Mouse (Mus musculus) large intestine, adult 2 months (tissue): ENCODE measurements around the gene Mobp. TPM values are rescaled to one million over a fixed set of nuclear protein-coding genes. Genes with fewer than 3 reads are reported as not detected.

Experiments
- DNase-seq: peaks from one replicate; pipeline ENCODE4 v3.0.0-alpha.2; 2012; ENCODE audit warnings: low read depth, low spot score
- WGBS: fragments of 180-500 bp; shearing (Covaris S2); methylation state at CpG from one replicate; pipeline ENCODE4 v1.1.7; 2018; 5-methylcytosine and 5-hydroxymethylcytosine counted together
- polyA plus RNA-seq: library from polyadenylated mRNA; depleted of rRNA; stranded (reverse); fragments of >200 nt; gene quantifications from 2 replicates; pipeline ENCODE4 v1.2.3, GENCODE M21; 2012

Mobp gene
- polyA plus RNA-seq, 1 experiment, result not detected

DNA sequence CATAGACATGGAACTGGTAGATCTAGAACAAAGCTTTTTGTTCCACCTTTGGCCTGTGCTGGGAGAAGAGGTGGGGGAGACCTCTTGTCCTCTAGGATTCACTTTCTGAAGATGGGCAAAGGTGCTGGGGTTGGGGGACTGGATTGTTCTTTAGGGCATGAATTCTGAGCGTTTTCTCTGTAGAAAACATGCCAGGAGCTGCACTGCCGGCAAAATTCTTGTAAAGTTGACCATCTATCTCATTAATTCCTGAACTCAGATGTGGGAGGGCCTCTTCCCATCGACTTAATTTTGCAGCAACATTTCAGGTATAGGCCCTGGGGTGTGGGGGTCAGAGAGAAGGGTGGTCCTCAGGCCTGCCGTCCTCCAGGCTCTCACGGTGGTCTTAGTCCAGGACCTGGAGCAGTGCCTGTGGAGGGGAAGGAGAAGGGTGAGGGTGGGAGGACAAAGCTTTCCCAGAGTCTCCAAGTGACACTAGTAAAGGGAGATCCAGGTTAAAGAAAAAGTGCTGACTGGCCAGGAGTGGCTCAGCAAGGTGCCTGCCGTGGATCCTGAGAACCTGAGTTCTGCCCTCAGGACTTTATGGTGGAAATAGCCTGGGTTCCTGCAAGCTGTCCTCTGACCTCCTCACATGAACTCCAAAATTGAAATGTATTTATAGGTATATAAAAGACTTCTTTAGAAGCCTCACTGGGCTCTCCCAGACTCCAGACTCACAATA, 15.6 kb upstream of the Mobp start:
- 41% methylated on average over 6 of the region's 6 CpGs for WGBS
- no peak for DNase-seq

GRCm38 (mm10) chr9:120134529-120135160, 14.9 kb upstream of the Mobp start:
- 77% methylated on average over 13 of the region's 13 CpGs for WGBS
- no peak for DNase-seq

DNA sequence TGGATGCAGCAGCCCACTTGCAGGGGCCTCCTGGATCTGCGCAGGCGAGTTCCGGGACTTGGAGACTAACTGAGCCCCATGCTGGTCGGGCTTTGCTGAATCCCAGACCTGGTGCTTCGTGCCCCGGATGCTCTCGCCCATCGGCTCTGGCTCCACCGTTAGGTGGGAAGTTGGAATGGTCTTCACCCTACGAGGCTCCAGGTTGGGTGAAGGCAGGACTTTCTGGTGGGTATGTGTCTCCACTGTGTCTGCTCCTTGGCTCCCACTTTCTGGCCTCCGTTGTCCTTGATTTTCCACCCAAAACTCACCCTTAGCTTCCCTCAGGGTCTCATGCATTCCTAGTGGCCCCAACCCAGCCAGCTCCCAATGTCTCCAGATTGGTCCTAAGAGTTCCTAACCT, 14.1 kb upstream of the Mobp start:
- DNase-seq, result no peak
- 90% methylated on average over 11 of the region's 11 CpGs for WGBS

- 2% methylated on average over 4 of the region's 4 CpGs for WGBS
- DNase-seq, result peak; percentile 59
Measured at GRCm38 (mm10) chr9:120140652-120141051, 8.9 kb upstream of the Mobp start.

- no peak for DNase-seq
- 81% methylated on average over 13 of the region's 13 CpGs for WGBS
Measured at GRCm38 (mm10) chr9:120144474-120144873, 5.0 kb upstream of the Mobp start.

DNA sequence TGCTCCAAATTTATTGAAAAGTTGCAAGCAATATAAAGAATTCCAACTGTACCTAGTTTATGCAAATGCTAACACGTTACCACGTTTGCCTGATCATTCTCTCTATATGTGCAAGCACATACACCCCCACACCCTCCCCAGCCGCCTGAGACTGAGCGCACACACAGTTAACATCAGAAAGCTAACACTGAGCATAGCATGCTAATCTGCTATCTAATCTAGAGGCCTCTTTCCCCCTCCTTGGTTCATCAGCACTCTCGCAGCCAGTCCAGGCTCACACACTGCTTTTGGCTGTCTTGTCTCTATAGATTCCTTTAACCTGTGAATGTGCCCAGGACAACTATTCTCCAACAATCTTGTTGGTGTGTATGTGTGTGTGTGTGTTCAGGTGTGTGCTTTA, 1.6 kb downstream of the Mobp start:
- no peak for DNase-seq
- 67% methylated on average over 5 of the region's 5 CpGs for WGBS

DNA sequence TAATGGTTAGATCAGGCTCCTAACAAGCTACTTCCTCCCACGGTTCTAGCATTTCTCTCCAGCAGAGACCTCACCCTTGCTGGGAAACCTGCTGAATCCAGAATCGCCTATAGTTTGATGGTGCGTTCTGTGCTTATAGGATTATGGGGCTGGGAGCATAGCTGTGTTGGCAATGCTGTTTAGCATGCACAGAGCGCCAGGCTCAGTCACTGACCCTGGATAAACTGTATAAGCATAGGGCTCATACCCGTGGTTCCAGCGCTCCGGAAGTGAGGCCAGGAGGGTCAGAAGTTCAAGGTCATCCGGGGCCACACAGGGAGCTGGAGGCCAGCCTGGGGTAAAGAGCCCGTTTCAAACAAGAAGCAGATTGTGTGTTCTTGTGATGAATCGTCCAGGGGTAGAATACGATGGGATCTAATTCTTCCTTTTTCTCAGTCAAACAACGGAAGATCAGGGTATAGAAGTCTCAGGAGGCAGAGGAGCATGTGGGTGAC, 2.4 kb downstream of the Mobp start:
- DNase-seq, result no peak
- 69% methylated on average over 12 of the region's 12 CpGs for WGBS

DNA sequence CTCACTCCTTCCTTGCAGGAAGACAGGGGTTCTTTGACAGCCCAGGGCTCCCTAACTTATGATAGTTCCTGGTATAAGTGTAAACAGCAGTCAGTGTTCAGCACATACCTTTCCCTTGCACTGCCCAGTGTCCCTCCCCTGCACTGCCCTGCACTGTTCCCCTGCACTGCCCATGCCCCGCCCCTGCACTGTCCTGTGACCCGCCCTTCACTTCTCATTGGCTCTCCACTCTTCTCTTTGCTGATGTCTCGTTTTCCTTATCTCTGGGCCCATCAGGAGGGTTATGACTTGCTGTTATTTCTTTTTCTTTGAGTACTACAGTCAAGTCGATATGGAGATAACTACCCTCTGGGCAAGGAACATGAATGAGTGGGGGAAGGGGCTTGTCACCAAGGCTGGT, 8.5 kb downstream of the Mobp start:
- 16% methylated on average over 4 of the region's 4 CpGs for WGBS
- no peak for DNase-seq

- WGBS, result 82% methylated on average over 16 of the region's 16 CpGs
Measured at GRCm38 (mm10) chr9:120163862-120164261, 14.4 kb downstream of the Mobp start.

DNA sequence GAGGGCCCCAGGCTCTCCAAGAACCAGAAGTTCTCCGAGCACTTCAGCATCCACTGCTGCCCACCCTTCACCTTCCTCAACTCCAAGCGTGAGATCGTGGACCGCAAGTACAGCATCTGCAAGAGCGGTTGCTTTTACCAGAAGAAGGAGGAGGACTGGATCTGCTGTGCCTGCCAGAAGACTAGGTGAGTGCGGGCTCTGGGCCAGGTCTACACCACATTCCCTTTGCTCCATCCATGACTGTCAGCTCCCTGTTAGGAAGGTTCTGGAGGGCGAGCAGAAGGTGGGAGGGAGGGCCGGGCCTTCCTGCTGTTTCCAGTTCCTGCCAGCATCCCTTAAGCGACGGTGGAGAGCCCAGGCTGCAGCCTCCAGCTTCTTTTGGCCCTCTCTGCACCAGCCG, 18.3 kb downstream of the Mobp start:
- 64% methylated on average over 11 of the region's 11 CpGs for WGBS

More at GRCm38 (mm10) chr9:120163862-120164261, 14.4 kb downstream of the Mobp start:
- DNase-seq, result no peak

GRCm38 (mm10) chr9:120171295-120171694, 21.8 kb downstream of the Mobp start:
- no peak for DNase-seq
- WGBS, result 32% methylated on average over 5 of the region's 5 CpGs

More for the DNA sequence above, 18.3 kb downstream of the Mobp start:
- no peak for DNase-seq

- no peak for DNase-seq
- 89% methylated on average over 18 of the region's 18 CpGs for WGBS
Measured at GRCm38 (mm10) chr9:120174436-120175137, 25.1 kb downstream of the Mobp start.

GRCm38 (mm10) chr9:120178813-120179212, 29.3 kb downstream of the Mobp start:
- no peak for DNase-seq
- 55% methylated on average over 10 of the region's 10 CpGs for WGBS

DNA sequence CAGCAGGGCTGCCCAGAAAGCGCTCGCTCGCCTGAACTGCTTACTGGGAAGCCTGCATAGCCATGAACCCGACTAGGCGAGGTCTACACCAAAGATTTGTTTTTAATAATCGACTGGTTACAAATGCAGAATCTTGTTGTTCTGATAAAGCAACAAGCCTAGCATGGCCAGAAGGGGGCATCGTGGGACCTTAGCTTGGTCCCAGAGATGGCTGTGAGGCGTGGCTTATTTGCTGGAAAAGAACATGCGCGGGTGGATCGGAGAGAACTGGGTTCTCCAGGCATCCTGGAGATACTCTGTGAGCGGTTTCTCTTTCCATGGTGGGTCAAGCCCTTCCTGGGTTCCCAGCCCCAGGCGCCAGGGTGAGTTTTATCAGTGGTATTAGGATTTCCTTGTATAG, 35.0 kb downstream of the Mobp start:
- 29% methylated on average over 13 of the region's 13 CpGs for WGBS
- no peak for DNase-seq

DNA sequence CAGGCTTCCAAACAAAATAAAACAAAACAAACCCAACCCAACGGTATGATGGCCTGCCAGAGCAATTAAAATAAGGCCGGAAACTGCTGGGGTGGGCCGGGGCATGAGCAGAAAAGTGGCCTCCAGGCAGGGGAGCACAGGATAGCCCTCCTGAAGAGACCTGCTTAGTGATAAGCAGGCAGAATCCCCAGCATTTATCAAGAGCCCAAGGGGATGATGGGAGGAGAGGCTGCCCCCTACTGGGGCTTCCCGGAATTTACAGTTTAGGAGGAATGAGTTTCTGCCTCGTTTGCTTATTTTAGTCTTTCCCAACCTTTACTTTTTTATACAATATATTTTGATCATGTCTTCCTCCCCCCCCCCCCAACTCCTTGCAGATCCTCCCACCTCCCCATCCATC, 37.3 kb downstream of the Mobp start:
- 70% methylated on average over 5 of the region's 5 CpGs for WGBS
- no peak for DNase-seq

DNA sequence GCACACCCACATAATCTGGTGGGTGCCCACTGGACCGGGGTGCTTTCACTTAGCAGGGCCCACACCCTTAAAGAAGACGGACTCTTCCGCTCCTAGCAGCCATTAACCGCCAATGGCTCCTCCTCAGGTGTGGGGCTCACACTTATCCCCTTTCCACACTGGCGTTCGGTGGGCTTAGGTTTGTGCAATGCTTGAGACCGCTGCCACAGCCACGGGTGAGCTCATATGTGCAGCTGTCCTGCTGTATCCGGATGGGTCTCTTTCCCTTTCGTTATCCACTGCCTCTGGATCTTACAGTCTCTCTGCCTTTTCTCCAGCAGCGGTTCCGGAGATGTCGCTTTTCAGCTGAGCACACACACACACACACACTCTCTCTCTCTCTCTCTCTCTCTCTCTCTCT, 41.4 kb downstream of the Mobp start:
- DNase-seq, result no peak
- 23% methylated on average over 13 of the region's 13 CpGs for WGBS

- WGBS, result 15% methylated on average over 21 of the region's 21 CpGs
- peak; percentile 51 for DNase-seq
Measured at GRCm38 (mm10) chr9:120191362-120192098, 42.0 kb downstream of the Mobp start.

DNA sequence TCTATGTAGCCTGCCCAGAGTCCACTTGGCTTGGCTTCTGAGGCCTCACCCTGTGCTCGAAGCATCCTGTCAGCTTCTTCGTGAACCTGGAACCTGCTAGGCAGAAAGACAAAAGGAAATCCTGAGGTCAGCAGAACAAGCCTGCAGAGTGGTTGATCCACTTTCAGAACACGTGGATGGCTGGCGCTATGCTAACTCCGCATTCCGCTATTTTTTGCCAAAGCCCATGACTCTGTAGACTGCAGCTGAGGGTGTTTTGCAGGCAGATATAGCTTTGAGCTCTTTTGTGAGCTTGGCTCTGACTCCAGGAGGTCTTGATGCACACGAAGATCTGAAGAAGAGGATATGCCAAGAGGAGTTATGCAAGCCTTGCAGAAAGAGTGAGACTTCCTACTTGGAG, 43.2 kb downstream of the Mobp start:
- DNase-seq, result no peak
- WGBS, result 66% methylated on average over 7 of the region's 7 CpGs

DNA sequence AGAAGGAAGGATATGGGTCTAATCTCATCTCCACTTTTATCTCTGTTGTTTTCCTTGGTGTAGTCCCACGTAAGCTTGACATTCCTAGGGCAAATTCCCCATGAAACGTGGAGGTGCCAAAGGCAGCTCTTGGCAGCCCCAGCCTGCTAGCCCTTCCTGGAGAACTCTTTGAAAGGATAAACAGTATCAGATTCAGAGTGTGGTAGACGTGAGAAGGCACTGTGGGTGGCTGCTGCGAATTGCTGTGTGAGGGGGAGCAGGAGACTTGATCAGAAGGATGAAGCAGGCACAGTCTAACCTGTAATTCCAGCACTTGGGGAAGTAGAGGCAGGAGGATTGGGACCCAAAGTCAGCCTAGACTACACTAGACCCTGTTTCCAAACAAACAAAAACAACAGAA, 51.4 kb downstream of the Mobp start:
- WGBS, result 52% methylated on average over 4 of the region's 4 CpGs
- no peak for DNase-seq

DNA sequence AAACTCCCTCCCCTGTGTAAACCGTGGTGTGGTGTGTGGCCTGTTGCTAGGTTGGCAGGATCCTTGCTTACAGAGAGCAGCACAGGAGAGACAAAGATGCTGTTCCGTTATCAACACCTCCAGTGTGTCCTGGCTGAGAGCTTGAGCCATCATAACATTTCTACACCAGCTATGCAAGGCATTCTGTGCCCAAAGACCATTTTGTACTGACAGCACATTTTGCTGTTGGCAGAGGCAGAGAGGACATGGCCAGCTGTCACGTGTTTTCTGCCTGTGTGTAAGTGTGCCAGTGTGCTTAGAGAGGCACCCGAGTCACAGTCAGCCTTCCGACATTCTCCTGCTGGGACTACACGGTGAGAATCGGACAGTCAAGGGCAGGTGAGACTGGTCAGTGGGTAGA, 52.2 kb downstream of the Mobp start:
- 76% methylated on average over 7 of the region's 7 CpGs for WGBS
- DNase-seq, result no peak
